Mouse (Mus musculus) frontal cortex, postnatal 36 days (tissue): ENCODE data around the gene Rsad1.

Experiments used
- DNase-seq, 2 experiments: peaks; one replicate each; pipeline ENCODE4 v3.0.0; 2022; ENCODE audit warnings: low spot score in 2 of 2

The Rsad1 gene

GRCm38 (mm10) chr11:94548041-94548784, 842 bp downstream of the Rsad1 start:
- no peak for DNase-seq

- no peak for DNase-seq
Observed at GRCm38 (mm10) chr11:94547271-94547670, 1.8 kb downstream of the Rsad1 start.

- DNase-seq, result no peak
Observed at GRCm38 (mm10) chr11:94546381-94546780, 2.7 kb downstream of the Rsad1 start.

- DNase-seq, result no peak
Observed at GRCm38 (mm10) chr11:94544422-94544821, 4.6 kb downstream of the Rsad1 start.

- peak; percentile 90 to 95 for DNase-seq
Observed at GRCm38 (mm10) chr11:94543932-94544331, 5.1 kb downstream of the Rsad1 start.

GRCm38 (mm10) chr11:94543344-94543743, 5.7 kb downstream of the Rsad1 start:
- DNase-seq, result no peak

- no peak for DNase-seq
Observed at GRCm38 (mm10) chr11:94542400-94542799, 6.7 kb downstream of the Rsad1 start.

GRCm38 (mm10) chr11:94539761-94540160, 9.3 kb downstream of the Rsad1 start:
- no peak for DNase-seq

- no peak for DNase-seq
Observed at GRCm38 (mm10) chr11:94538733-94539292, 10.2 kb downstream of the Rsad1 start.

GRCm38 (mm10) chr11:94533171-94533570, 15.9 kb downstream of the Rsad1 start:
- DNase-seq, result peak in 1 of 2 experiments; percentile 38

GRCm38 (mm10) chr11:94528879-94529278, 20.2 kb downstream of the Rsad1 start:
- DNase-seq, result no peak

GRCm38 (mm10) chr11:94526171-94526879, 22.7 kb downstream of the Rsad1 start:
- DNase-seq, result no peak

GRCm38 (mm10) chr11:94521219-94521843, 27.7 kb downstream of the Rsad1 start, which contains the start of gene Mycbpap:
TSS of gene Mycbpap (minus strand) at chr11:94521742.
- DNase-seq, result peak; percentile 73 to 74

- DNase-seq, result no peak
Observed at GRCm38 (mm10) chr11:94513452-94513851, 35.6 kb downstream of the Rsad1 start.

GRCm38 (mm10) chr11:94508976-94509375, 40.1 kb downstream of the Rsad1 start:
- no peak for DNase-seq

GRCm38 (mm10) chr11:94501482-94501881, 47.6 kb downstream of the Rsad1 start:
- no peak for DNase-seq

GRCm38 (mm10) chr11:94500362-94500761, 48.7 kb downstream of the Rsad1 start:
- DNase-seq, result no peak

GRCm38 (mm10) chr11:94499661-94500152, 49.3 kb downstream of the Rsad1 start, which contains the start of gene Epn3:
TSS of gene Epn3 (minus strand) at chr11:94499974.
- no peak for DNase-seq

GRCm38 (mm10) chr11:94499035-94499434, 50.0 kb downstream of the Rsad1 start:
- DNase-seq, result peak in 1 of 2 experiments; percentile 29

GRCm38 (mm10) chr11:94498093-94498996, 50.7 kb downstream of the Rsad1 start:
- peak; percentile 51 to 65 for DNase-seq

GRCm38 (mm10) chr11:94495415-94495814, 53.6 kb downstream of the Rsad1 start:
- no peak for DNase-seq
